Mouse (Mus musculus) heart, postnatal 0 days (tissue): ENCODE data around the gene Lrrc32. TPM values are rescaled to one million over a fixed set of nuclear protein-coding genes. Genes with fewer than 3 reads are reported as not detected.

Experiments
- ATAC-seq: fragments of 200-750 bp; cut with Nextera tagmentation; 2 replicates; pipeline ENCODE4 v1.8.0; 2017; ENCODE audit warnings: low read depth, moderate number of reproducible peaks, moderate library complexity; ENCODE audit not compliant: insufficient read depth
- DNase-seq: peaks from one replicate; pipeline ENCODE4 v3.0.0-alpha.2; 2016; ENCODE audit warnings: low spot score
- H3K27ac ChIP-seq: fragments of 300-500 bp; sonication (generic); 2 replicates; pipeline ENCODE4 v1.5.1; 2014; ENCODE audit warnings: low read depth, mild to moderate bottlenecking
- H3K27me3 ChIP-seq: fragments of 300-500 bp; sonication (generic); 2 replicates; pipeline ENCODE4 v1.6.1; 2014; ENCODE audit warnings: low read length, mixed read lengths; ENCODE audit not compliant: control insufficient read depth, insufficient read depth
- H3K36me3 ChIP-seq: fragments of 300-500 bp; sonication (generic); replicated peaks from 2 replicates; pipeline ENCODE4 v1.6.1; 2014; ENCODE audit warnings: low read length, mixed read lengths; ENCODE audit not compliant: control insufficient read depth, insufficient read depth
- H3K4me1 ChIP-seq: fragments of 300-500 bp; sonication (generic); 2 replicates; pipeline ENCODE4 v1.6.1; 2014; ENCODE audit warnings: antibody characterized with exemption; ENCODE audit not compliant: control insufficient read depth, insufficient read depth
- H3K4me2 ChIP-seq: fragments of 300-500 bp; sonication (generic); 2 replicates; pipeline ENCODE4 v1.6.1; 2014; ENCODE audit warnings: low read depth, mild to moderate bottlenecking, low read length, moderate library complexity
- H3K4me3 ChIP-seq: fragments of 300-500 bp; sonication (generic); 2 replicates; pipeline ENCODE4 v1.5.1; 2014; ENCODE audit warnings: low read depth, low read length
- H3K9ac ChIP-seq: fragments of 300-500 bp; sonication (generic); replicated peaks from 2 replicates; pipeline ENCODE4 v1.6.1; 2014; ENCODE audit warnings: low read depth, low read length, mixed read lengths
- H3K9me3 ChIP-seq: fragments of 300-500 bp; sonication (generic); replicated peaks from 2 replicates; pipeline ENCODE4 v1.6.1; 2016; ENCODE audit warnings: low read length; ENCODE audit not compliant: control insufficient read depth
- CTCF ChIP-seq: IDR thresholded peaks from 2 replicates; pipeline ENCODE4 v1.5.1; 2016; ENCODE audit warnings: antibody characterized with exemption, control low read depth, low read depth
- EP300 ChIP-seq: IDR thresholded peaks from 2 replicates; pipeline ENCODE4 v1.6.1; 2016; ENCODE audit warnings: antibody characterized with exemption, low read depth
- WGBS: fragments of 180-500 bp; shearing (Covaris S2); extraction: QIAGEN DNeasy Blood & Tissue Kit; methylation state at CpG from one replicate; pipeline ENCODE4 v1.1.7; 2014; 5-methylcytosine and 5-hydroxymethylcytosine counted together
- polyA plus RNA-seq: library from polyadenylated mRNA; unstranded; fragments of >200 nt; fragmentation: Nextera tagmentation; extraction: Ambion mirVana; gene quantifications from 2 replicates; pipeline ENCODE4 v1.2.1, GENCODE M21; 2015
- total RNA-seq: library from RNA; depleted of rRNA; stranded (reverse); fragments of >200 nt; gene quantifications from 2 replicates; pipeline ENCODE4 v1.2.3, GENCODE M21; 2014; ENCODE audit warnings: low replicate concordance; rRNA removed

The Lrrc32 gene
- total and polyA plus RNA-seq, 2 experiments from 2014 or later = 5.7 to 10.3 TPM

- Histone ChIP-seq H3K9ac (no peak overlapping the region), H3K27me3 (no peaks in the 10 kb centered on the region), H3K4me3 (no peak overlapping the region), H3K4me1 (peaks cover 11% of the 10 kb centered on the region), H3K27ac (peak overlapping the region; percentile 41; the same call in 1 of the 2 replicates), H3K36me3 (no peaks in the 10 kb centered on the region), H3K4me2 (no peak overlapping the region), H3K9me3 (no peaks in the 10 kb centered on the region)
- ATAC-seq (no peak), DNase-seq (no peak)
- TF ChIP-seq CTCF (no peak), EP300 (no peak)
- WGBS = 64% methylated on average over 11 of the region's 11 CpGs
These were observed 54.8 kb downstream of the Lrrc32 start for GRCm38 (mm10) chr7:98543853-98544370.

GRCm38 (mm10) chr7:98544556-98544955, 55.5 kb downstream of the Lrrc32 start:
- no peaks in the 10 kb centered on the region for H3K9me3 ChIP-seq
- TF ChIP-seq CTCF (no peak), EP300 (no peak)
- H3K4me1 ChIP-seq = peaks cover 16% of the 10 kb centered on the region
- no peak overlapping the region for H3K4me2 ChIP-seq
- no peak overlapping the region for H3K9ac ChIP-seq
- DNase-seq (no peak), ATAC-seq (no peak)
- WGBS = 41% methylated on average over 3 of the region's 3 CpGs
- H3K4me3 ChIP-seq = no peak overlapping the region
- no peak overlapping the region for H3K27ac ChIP-seq
- H3K27me3 ChIP-seq = no peaks in the 10 kb centered on the region
- H3K36me3 ChIP-seq = no peaks in the 10 kb centered on the region

DNA sequence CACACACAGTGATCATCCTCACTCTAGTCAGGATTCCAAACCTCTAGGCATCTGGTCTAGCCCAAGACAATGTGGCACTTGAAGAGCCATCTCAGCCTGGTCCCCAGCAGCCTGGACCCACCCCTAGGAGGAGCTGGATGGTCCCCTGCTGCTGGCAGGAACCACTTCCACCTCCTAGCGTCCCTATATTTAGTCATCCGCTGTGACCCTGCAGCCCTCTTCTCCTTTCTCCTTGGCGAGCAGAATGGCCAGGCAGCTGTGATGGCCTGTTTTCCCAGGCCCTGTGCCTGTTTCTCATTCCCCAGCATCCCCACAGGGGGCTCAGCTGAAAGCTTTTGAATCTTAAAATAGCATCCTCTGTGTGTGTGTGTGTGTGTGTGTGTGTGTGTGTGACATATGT, 59.8 kb downstream of the Lrrc32 start:
- DNase-seq = peak; percentile 45
- Histone ChIP-seq H3K36me3 (no peaks in the 10 kb centered on the region), H3K4me3 (no peak overlapping the region), H3K4me1 (peaks cover 27% of the 10 kb centered on the region), H3K4me2 (no peak overlapping the region), H3K27ac (peak overlapping the region; percentile 36; the same call in 1 of the 2 replicates), H3K9ac (no peak overlapping the region), H3K27me3 (no peaks in the 10 kb centered on the region), H3K9me3 (no peaks in the 10 kb centered on the region)
- no peak for TF ChIP-seq EP300
- peak; percentile 14 for TF ChIP-seq CTCF
- WGBS = 9% methylated on average over 3 of the region's 3 CpGs
- peak; percentile 65 for ATAC-seq

DNA sequence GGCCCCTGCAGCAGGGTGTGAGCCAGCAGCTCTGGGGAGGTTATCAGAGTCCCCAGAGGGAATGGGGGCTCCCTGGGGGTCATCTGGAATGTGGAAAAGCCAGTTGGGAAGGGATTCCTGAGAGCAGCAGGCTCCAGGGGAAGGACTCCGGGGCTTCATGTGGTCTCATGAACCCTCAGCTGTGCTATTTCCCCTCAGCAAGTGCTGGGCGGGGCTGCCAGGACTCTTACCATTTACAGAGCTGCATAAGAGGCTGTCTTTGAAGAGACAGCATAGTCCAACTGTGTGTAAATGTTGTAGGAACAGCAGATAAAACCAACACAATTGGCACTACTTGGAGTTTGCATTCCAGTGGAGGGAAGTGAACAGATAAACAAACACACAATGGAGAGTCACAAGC, 61.5 kb downstream of the Lrrc32 start:
- Histone ChIP-seq H3K36me3 (no peaks in the 10 kb centered on the region), H3K9me3 (no peaks in the 10 kb centered on the region), H3K27ac (peak overlapping the region; percentile 82), H3K9ac (no peak overlapping the region), H3K4me3 (no peak overlapping the region), H3K4me2 (no peak overlapping the region), H3K4me1 (peaks cover 25% of the 10 kb centered on the region), H3K27me3 (no peaks in the 10 kb centered on the region)
- DNase-seq (peak; percentile 44), ATAC-seq (peak; percentile 83)
- WGBS = 10% methylated on average over 2 of the region's 2 CpGs
- TF ChIP-seq CTCF (no peak), EP300 (no peak)

DNA sequence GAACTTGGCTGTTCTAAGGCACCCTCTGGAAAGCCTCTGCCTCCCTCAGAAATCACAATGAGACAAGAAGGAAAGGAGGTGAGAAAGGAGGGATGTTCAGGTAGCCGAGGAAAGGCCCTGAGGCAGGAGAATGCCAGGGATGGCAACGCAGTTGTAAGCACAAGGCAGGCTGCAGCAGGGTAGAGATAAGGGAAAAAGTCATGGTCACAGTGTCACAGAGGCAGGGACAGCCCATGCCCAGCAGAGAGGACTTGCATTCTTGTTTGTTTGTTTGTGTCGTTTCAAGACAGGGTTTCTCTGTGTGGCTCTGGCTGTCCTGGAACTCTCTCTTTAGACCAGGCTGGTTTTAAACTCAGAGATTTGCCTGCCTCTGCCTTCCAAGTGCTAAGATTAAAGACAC, 62.0 kb downstream of the Lrrc32 start:
- Histone ChIP-seq H3K9me3 (no peaks in the 10 kb centered on the region), H3K9ac (no peak overlapping the region), H3K27ac (peak overlapping the region; percentile 82), H3K36me3 (no peaks in the 10 kb centered on the region), H3K27me3 (no peaks in the 10 kb centered on the region), H3K4me3 (no peak overlapping the region), H3K4me2 (no peak overlapping the region), H3K4me1 (peaks cover 25% of the 10 kb centered on the region)
- no peak for DNase-seq
- WGBS = 20% methylated on average over 3 of the region's 3 CpGs
- TF ChIP-seq CTCF (no peak), EP300 (no peak)
- no peak; the same call in 1 of the 2 replicates for ATAC-seq

Other genes starting within 250 kb of the Lrrc32 start
- 5.6 and 11.1 TPM in 2 replicates for gene Acer3, start 168.1 kb upstream of the Lrrc32 start, total RNA-seq
- gene Acer3, start 168.1 kb upstream of the Lrrc32 start, polyA plus RNA-seq = 16.4 and 21.4 TPM in 2 replicates
- 4.0 and 7.1 TPM in 2 replicates for gene Tsku, start 128.0 kb upstream of the Lrrc32 start, total RNA-seq
- 3.3 and 3.7 TPM in 2 replicates for gene Tsku, start 128.0 kb upstream of the Lrrc32 start, polyA plus RNA-seq
- not detected in 2 replicates for gene Gucy2d, start 48.9 kb upstream of the Lrrc32 start, total RNA-seq
- gene Gucy2d, start 48.9 kb upstream of the Lrrc32 start, polyA plus RNA-seq = 0.08 TPM in 2 replicates
- 20.1 and 33.2 TPM in 2 replicates for gene Emsy, start 167.5 kb downstream of the Lrrc32 start, total RNA-seq
- gene Emsy, start 167.5 kb downstream of the Lrrc32 start, polyA plus RNA-seq = 8.8 and 9.1 TPM in 2 replicates
- gene Thap12, start 213.8 kb downstream of the Lrrc32 start, total RNA-seq = 48.6 and 50.6 TPM in 2 replicates
- gene Thap12, start 213.8 kb downstream of the Lrrc32 start, polyA plus RNA-seq = 31.5 and 37.8 TPM in 2 replicates